Mouse (Mus musculus) CD4-positive helper T cell, adult 2 months (primary cell): ENCODE data around the gene Bap1.

Experiments used
- DNase-seq: peaks from one replicate; pipeline ENCODE4 v3.0.0-alpha.2; 2012; ENCODE audit warnings: low read depth, missing footprints, low spot score

Bap1 gene

GRCm38 (mm10) chr14:31251084-31251604, at the start of gene Bap1, which contains the start of gene Phf7:
Gene Bap1, plus strand, starts transcription at chr14:31251450.
Gene Phf7, minus strand, starts transcription at chr14:31251317.
- peak; percentile 97 for DNase-seq

GRCm38 (mm10) chr14:31204844-31205243, 46.4 kb upstream of the Bap1 start:
- no peak for DNase-seq

DNA sequence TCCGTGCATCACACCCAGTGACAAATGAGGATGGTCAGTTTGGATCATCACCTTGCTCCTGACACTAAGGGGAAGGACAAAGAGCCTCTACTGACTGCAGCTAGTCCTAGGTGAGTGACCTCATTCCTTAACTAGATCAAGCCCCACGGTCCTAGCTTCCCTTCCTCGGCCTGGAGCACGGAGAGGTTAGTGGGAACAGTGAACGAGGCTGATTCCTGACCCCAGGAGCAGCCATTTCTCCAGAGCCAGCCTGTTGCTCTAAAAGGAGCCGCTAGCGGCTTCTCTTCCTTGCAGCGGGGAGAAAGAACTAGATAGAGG, 46.0 kb upstream of the Bap1 start:
- DNase-seq = no peak

DNA sequence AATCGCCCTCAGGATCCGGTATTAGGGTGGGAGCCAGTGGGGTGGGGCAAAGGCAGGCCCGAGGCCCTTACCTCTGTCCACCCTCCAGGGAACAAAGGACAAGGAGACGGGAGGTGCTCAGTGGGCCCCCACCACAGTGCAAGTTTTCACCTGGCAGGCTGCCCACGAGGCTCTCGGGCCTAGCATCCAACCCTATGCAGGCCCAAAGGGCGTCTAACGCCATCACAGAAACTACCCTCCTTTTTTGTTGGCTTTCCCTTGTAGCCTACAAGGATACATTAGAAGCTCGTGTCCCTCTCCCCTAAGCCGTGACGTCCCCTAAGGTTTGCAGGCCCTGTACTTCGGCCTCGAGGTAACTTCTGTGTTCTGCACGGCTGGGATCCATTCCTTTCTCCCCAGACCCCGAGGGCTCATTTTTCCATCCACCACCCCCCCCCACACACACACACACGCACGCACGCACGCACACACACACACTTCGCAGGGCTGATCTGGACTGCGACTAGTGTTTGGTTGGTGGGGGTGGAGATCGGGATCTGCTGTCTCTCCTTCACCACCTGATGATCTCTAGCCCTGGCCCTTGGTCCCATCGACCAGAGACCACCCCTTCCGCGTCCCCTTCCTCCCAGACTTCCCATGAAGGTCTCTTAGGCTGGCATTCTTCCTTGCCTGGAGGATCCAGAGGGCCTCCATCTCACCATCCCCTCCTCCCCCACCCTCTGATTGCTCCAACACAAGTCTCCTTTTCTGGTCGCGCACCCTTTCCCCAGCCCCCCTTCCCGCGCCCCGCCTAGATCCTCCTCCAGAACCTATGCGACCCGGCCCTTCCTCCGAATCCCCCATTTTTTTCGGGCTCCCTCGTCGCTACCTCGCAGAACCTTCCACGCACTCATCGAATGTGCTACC, 45.4 kb upstream of the Bap1 start:
- DNase-seq = peak; percentile 52

- DNase-seq = peak; percentile 94
Observed at GRCm38 (mm10) chr14:31206472-31206981, 44.7 kb upstream of the Bap1 start.

DNA sequence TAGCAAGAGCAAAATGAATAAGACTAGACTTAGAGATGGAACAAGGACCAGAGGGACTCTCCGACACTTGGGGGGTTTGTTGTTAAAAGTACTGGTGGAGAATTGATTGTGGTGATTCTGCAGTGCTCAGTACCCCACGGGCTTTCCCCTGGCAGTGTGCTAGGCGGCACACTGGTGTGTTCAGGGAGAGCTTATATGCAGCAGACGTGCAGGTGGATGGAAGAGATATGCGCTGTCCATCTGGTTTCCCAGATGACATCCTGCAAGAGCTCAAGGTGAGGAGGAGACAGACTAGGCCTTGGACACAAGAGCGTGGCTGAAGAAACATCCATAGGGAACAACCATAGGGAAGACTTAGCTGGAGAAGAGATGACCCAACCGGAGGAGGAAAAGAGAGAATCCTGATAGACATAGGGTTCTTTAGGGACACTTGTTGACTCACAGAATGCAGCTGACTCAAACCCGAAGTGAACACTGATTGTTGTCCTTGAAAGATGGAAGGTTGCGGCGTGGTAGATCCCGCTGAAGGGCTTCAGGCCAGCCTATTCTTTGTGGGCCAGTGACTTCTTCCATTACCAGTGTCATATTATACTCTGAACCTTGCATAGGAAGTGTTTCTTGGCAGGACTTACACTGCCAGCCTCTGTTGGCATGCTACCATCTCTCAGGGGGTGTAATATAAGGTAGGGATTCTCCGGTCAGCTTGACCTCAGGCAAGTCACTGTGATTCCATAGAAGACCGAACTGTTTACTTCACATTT, 44.0 kb upstream of the Bap1 start:
- DNase-seq = no peak

DNA sequence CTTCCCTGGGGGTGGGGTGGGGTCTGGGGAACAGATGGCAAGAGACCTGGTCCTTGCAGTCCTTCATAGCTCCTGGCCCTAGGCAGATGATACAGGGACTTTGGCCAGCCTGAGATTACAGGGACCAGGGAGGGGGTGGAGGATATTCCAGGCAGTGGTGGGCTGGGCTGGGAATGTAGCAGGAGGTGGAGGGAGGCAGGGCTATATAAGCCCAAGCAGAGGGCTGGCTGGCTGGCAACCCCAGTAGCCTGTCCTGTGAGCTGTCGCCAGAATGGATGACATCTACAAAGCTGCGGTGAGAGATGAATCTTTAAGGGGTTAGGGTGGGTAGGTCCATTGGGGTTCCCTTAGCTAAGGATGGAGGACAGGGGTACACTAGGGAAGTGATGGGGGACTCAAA, 43.2 kb upstream of the Bap1 start, which contains the start of gene Tnnc1:
TSS of gene Tnnc1 (plus strand) at position 229 of the 400 bp plus-strand sequence.
- no peak for DNase-seq

DNA sequence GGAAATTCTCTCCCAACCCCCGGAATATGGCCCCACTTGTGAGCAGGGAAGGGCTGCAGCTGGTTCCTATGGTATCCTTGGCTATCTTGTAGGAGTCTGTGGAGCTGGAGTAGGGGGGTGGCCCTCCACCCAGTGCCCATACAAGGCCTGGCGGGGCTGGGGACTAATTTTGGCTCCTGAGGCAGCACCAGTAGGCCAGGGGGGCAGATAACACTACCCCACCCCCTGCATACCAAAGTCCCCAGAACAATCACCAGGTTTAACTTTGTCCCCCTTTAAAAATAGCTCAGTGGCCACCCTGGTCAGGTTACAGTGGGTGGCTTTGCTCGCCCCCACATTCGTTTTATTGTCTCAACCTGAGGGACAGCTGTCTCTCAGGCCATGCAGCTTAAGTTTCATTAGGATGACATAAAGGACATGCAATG, 42.1 kb upstream of the Bap1 start:
- no peak for DNase-seq

DNA sequence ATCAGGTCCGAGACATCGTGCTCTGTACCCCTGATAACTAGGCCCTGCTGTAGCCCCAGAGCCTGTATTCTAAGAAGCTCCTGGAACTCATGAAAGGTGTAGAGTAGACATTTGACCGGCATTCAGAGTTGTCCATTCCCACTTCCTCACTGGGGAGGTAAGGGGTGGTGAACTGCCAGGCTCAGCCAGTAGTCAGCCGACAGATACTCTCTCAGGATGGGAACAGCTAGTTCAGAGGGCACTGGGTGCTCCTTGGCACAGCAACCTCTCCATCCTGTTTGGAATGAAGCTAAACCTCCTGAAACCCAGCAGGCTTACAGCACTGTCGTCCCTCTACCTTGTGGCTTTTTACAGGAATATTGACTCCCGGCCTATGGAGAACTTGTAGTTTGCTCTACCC, 39.4 kb upstream of the Bap1 start:
- no peak for DNase-seq

- no peak for DNase-seq
Observed at GRCm38 (mm10) chr14:31212499-31212898, 38.8 kb upstream of the Bap1 start.

DNA sequence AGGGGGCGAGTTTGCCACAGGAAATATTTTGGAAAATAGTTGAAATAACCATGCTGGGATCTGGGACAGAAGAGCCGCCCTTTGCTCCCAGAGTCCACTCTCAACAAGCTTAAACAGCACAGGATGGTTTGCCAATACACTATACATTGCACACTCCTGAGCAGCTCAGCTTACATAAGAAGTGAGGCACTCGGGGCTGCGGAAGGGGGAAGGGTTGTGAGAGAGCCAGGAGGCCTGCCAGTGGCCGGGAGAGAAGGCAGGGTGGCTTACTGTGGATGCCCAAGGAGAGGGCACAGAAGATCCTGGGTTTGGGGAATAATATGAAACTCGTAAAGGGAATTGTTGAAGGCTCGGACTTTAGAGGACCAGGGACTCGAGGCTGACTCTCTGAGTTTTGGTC, 37.4 kb upstream of the Bap1 start:
- no peak for DNase-seq

GRCm38 (mm10) chr14:31214684-31215083, 36.6 kb upstream of the Bap1 start:
- no peak for DNase-seq

GRCm38 (mm10) chr14:31215157-31216002, 35.9 kb upstream of the Bap1 start:
- DNase-seq = peak; percentile 73

- DNase-seq = no peak
Observed at GRCm38 (mm10) chr14:31216846-31217245, 34.4 kb upstream of the Bap1 start, which contains the start of gene Nisch. Gene Nisch, minus strand, starts transcription at chr14:31216946.

- peak; percentile 26 for DNase-seq
Observed at GRCm38 (mm10) chr14:31217666-31218065, 33.6 kb upstream of the Bap1 start, which contains the start of gene Sema3g. Gene Sema3g, plus strand, starts transcription at chr14:31217860.

- DNase-seq = no peak
Observed at GRCm38 (mm10) chr14:31226978-31227377, 24.3 kb upstream of the Bap1 start.

DNA sequence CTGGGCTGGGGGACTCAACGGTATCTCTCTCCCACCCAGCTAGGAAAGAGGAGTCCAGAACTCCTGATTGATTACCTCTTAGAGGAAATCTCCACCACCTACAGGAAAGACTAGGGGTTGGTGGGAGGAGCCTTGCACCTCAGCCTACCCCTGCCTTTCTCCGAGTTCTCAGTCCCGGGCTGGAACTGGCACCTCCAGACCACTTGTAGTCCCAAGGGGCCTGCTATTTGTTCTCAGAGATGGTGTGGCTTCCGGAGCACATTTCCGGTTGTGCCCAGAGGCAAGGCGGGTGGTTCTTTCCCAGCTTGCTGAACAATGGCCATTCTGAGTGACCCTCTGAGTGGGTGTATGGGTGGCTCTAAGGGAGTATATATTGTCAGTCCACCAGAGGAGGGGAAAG, 23.0 kb upstream of the Bap1 start:
- DNase-seq = no peak

DNA sequence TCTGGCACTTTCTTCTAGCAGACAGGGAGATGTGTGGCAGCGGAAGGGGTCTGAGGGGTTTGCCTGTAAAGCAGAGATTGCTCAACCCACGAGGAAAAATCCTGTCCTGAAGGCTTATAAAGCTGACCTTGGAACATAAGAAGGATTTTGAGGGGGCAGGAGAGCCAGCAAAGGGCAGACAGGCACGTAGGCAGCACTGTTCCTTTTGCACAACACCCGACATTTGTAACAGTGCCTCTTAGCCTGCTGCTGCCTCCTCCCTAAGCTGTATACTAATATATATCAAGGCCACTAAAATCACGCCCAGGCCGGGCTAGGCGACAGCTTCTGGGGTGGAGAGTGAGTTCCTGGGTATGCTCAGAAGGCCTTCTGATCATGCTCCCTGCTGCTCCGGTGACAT, 20.8 kb upstream of the Bap1 start:
- no peak for DNase-seq

- DNase-seq = no peak
Observed at GRCm38 (mm10) chr14:31232404-31233069, 18.7 kb upstream of the Bap1 start.
